Mouse (Mus musculus): ENCODE results near the gene Ppp2r3a. TPM values are rescaled to one million over a fixed set of nuclear protein-coding genes. Genes with fewer than 3 reads are reported as not detected.
A peak's percentile ranks its signal among the peaks of the same experiment; 100 is the strongest.

Ppp2r3a gene
- total RNA-seq, 2 experiments from 2014 or later = 25.9 to 38.0 TPM

- peak; percentile 87 for DNase-seq
These were observed 483 bp downstream of the Ppp2r3a start for GRCm38 (mm10) chr9:101250981-101251643.

- DNase-seq = peak; percentile 24
These were observed 1.1 kb downstream of the Ppp2r3a start for GRCm38 (mm10) chr9:101250486-101250885.

GRCm38 (mm10) chr9:101249626-101250025, 2.0 kb downstream of the Ppp2r3a start:
- DNase-seq = no peak

GRCm38 (mm10) chr9:101247541-101247940, 4.1 kb downstream of the Ppp2r3a start:
- no peak for DNase-seq

GRCm38 (mm10) chr9:101245493-101245892, 6.1 kb downstream of the Ppp2r3a start:
- no peak for DNase-seq

- DNase-seq = no peak
These were observed 7.9 kb downstream of the Ppp2r3a start for GRCm38 (mm10) chr9:101243711-101244110.

GRCm38 (mm10) chr9:101240161-101240560, 11.4 kb downstream of the Ppp2r3a start:
- DNase-seq = no peak

DNA sequence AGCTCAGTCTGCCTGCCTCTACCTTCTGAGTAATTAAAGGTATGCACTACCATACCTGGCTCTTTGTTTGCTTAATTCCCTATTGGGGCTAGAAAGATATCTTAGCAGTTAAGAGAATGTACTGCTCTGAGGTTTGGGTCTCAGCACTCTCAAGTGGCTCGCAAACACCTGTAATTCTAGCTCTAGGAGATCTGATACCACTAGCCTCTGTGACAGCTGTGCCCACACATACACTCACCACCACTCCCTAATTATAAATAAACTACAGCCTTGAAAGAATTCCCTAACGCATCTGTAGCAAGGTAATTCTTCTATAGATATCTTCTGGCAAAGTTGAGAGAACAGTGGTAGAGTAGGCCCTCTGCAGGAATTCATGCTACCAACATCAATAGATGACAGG, 15.8 kb downstream of the Ppp2r3a start:
- DNase-seq = no peak

DNA sequence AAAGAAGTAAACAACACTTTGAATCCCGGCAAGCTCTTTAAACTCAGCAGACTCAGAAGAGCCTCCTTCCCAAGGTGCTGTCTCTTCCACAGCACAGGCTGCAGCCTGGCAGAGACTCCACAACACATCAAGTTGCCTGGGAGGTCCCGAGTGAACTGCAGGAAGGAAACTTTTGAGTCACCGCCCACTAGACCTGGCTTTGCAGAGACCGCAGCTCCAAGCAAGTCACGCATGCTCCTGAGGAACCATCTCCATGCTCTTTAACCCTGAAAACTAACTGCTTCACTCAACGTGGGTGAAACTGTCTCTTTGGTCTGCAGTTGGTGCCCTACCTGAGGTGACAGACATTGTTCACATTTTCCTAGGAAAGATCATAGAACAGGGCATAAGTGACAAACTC, 19.6 kb downstream of the Ppp2r3a start:
- no peak for DNase-seq

DNA sequence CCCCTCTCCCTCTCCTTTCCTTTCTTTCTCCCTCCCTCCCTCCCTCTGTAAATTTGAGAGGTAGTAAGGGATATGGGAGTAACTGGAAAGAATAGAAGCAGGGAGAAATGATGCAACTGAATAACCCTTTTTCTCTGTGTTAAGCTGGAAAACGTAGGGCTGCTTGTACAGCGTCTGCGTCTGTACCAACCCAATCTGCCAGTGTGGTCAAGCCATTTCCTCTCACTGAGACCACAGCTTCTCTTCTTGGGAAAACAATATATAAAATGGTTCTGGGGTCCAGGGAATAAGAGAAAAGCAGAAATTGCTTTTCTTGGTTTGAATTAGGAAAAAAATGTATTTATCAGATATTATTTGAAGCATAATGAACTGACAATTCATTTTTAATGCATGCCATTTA, 21.6 kb downstream of the Ppp2r3a start:
- no peak for DNase-seq

DNA sequence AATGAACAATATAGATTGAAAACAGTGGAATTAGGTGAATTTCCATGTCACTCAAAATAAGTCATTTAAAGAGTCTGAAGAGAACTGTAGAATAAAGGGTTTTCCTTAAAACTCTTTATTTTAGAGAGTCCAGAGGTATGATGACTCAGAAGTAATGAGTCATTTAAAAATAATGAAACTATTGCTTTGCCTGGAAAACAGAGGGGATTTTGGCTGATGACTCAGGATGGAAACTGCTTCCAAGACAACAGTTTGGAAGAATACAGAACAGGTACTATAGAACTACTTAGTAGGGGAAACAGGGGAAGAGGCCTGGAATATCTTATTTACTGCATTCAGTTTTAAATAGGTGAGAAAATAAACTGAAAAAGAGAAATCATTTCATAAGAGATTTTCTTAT, 22.7 kb downstream of the Ppp2r3a start:
- DNase-seq = no peak

- no peak for DNase-seq
These were observed 43.6 kb downstream of the Ppp2r3a start for GRCm38 (mm10) chr9:101207984-101208383.

- DNase-seq = no peak
These were observed 45.1 kb downstream of the Ppp2r3a start for GRCm38 (mm10) chr9:101206516-101206915.

GRCm38 (mm10) chr9:101205216-101205615, 46.4 kb downstream of the Ppp2r3a start:
- no peak for DNase-seq

GRCm38 (mm10) chr9:101204059-101204458, 47.5 kb downstream of the Ppp2r3a start:
- DNase-seq = no peak

GRCm38 (mm10) chr9:101200627-101201026, 51.0 kb downstream of the Ppp2r3a start:
- DNase-seq = no peak

DNA sequence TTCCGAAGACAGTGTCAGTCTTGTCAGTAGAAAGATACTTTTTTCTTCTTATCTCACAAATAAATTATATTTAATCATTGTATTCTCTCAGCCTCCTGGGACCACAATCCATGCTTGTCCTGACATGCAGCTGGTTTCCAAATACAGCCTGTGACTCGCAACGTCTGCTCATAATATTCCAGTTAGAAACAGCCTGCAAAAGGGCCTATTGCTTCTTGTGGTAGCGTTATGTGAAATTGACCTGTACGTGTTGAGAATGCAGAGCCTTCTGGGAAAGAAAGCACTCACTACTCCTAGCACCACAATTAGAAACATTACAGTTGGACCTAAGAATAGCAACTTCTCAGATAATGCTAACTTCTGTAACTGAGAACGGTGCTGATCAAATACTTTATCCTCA, 52.8 kb downstream of the Ppp2r3a start:
- no peak for DNase-seq

DNA sequence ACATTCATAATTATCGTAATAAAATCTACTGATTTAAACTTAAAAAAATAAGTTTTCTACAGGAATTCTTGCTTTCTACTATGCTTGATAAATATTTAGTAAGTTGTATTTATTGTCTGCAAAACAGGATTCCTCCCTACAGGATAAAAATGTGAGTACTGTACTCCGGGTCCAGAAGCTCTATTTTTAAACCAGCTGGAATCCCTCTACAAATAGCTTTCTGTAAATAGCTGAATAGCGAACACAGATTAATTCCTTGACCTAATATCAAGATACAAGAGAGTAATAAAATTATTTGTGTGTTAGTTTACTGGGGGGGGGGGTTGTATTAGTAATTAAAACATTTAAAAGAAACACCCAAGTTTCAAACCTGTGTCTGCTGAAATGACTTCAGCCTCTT, 53.3 kb downstream of the Ppp2r3a start:
- no peak for DNase-seq

- peak; percentile 90 for DNase-seq
These were observed 69.5 kb downstream of the Ppp2r3a start for GRCm38 (mm10) chr9:101181962-101182701.

DNA sequence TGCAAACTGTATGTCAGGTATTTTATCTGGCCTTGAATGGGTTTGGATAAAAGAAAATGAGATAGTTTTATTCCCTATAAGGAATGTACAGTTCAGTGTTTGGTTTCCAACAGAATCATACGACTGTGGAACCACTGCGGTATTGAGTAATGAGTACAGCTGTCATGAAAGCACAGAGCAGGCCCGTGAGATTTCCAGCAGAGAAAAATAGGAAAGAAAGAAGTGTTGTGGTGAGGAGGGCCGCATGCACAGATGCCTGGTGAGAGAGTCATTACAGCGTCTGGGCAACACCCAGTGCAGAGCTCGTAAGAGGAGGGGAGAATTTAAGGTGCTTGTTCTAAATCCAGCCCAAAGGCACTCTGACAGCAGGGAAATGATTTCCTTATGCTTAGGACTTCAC, 70.3 kb downstream of the Ppp2r3a start:
- DNase-seq = no peak

DNA sequence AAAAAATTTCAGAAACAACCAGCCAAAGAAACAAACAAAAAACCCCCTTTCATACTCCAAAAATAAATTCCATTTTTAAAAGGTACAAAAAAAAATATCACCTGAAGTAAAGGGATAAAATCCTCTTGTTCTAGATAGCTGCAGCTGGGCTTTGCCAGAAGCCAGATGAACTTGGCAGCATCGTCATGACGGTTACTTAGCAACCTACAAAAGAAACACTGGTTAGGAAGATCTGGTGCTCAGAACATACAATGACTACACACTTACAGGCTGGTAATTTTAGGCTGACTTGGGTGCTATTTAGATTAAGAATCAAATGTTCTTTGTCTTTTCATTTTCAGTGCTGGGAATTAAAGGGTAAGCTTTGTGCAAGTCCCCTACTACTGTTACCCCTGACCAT, 71.4 kb downstream of the Ppp2r3a start:
- DNase-seq = no peak

- no peak for DNase-seq
These were observed 91.0 kb downstream of the Ppp2r3a start for GRCm38 (mm10) chr9:101160627-101161026.

DNA sequence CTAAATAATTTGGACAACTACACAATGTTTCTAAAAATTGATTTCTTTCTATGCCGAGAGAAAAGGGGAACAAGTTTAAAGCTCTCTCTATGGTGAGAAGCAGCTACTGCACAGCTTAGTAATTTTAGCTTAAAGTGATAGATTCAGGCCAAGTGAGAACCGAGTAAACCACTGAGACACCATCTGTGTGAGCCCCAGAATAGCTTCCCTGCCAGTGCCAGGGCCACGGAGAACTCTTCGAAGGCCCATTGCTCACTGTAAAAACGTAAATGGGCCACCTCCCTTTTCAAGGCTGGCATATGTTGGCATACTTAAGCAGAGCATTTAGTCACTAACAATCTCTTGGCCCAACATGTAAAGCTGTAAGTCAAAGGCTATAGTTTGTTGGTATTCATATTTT, 91.5 kb downstream of the Ppp2r3a start:
- no peak for DNase-seq

- peak; percentile 15 for DNase-seq
These were observed 92.2 kb downstream of the Ppp2r3a start for GRCm38 (mm10) chr9:101159431-101159830.

Measured in adrenal gland, postnatal 10 days (tissue).